Mouse (Mus musculus) macrophage (primary cell): ENCODE measurements around the gene Gdf2. TPM values are rescaled to one million over a fixed set of nuclear protein-coding genes. Genes with fewer than 3 reads are reported as not detected.

Experiments
- H3K27ac ChIP-seq: fragments of 350-480 bp; formaldehyde crosslinking; 2 replicates; pipeline ENCODE4 v1.9.0; 2021
- H3K36me3 ChIP-seq: fragments of 350-480 bp; formaldehyde crosslinking; 2 replicates; pipeline ENCODE4 v1.9.0; 2021; ENCODE audit errors: inconsistent target
- H3K4me3 ChIP-seq: fragments of 350-480 bp; formaldehyde crosslinking; 2 replicates; pipeline ENCODE4 v1.9.0; 2021; ENCODE audit errors: inconsistent target
- H3K79me2 ChIP-seq: fragments of 350-480 bp; formaldehyde crosslinking; 2 replicates; pipeline ENCODE4 v1.9.0; 2021; ENCODE audit errors: inconsistent target
- WGBS: methylation state at CpG from one replicate; pipeline ENCODE4 v1.1.7; 2026; ENCODE audit warnings: inconsistent platforms; ENCODE audit not compliant: missing documents; 5-methylcytosine and 5-hydroxymethylcytosine counted together
- polyA plus RNA-seq: library from polyadenylated mRNA; stranded (reverse); fragments of 250-400 nt; gene quantifications from 3 replicates; pipeline ENCODE4 v1.2.4, GENCODE M21; 2018; ENCODE audit warnings: inconsistent platforms
- total RNA-seq, 78 experiments: library from RNA; depleted of rRNA; stranded (reverse); fragments of 250-400 nt; gene quantifications; 1 replicate in 9 of 78; 2 replicates in 24 of 78; 3 replicates in 43 of 78; 4 replicates in 2 of 78; pipeline ENCODE4 v1.2.4; 2018; ENCODE audit warnings: inconsistent platforms in 56 of 78

Gdf2 gene
- not detected for total RNA-seq (2018; cell fraction: chromatin; rRNA removed)
- not detected for total RNA-seq (2018; cell fraction: cytosol; rRNA removed)
- not detected for total RNA-seq (2018; cell fraction: nucleus; rRNA removed)
- not detected in 3 replicates for polyA plus RNA-seq

DNA sequence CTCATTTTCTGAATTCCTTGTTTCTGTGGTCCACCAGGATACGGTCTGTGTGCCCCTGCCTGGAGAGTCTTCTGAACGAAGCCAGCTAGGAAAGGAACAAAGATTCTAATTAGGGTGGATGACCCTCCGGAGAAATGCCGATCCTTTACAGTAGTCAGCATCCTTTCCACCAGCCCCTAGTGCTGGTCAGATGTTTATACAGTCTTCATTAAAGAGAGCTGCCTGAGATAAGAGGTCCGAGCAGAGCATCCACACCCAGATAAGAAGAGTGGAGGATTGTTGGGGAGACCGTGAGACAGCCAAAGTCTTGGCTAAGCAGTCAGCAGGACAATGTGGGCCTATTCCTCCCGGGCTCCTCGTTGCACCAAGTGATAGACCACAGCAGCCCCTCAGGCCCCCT, at the start of gene Gdf2:
Gene Gdf2 (plus strand): TSS at position 301 of the 400 bp plus-strand sequence.
- H3K27ac ChIP-seq = no peak within 1 kb of the TSS
- 82% methylated on average over 8 of the region's 8 CpGs for WGBS
- no peaks in the 10 kb centered on the region for H3K36me3 ChIP-seq
- H3K4me3 ChIP-seq = no peak within 1 kb of the TSS
- no peaks in the 10 kb centered on the region for H3K79me2 ChIP-seq

DNA sequence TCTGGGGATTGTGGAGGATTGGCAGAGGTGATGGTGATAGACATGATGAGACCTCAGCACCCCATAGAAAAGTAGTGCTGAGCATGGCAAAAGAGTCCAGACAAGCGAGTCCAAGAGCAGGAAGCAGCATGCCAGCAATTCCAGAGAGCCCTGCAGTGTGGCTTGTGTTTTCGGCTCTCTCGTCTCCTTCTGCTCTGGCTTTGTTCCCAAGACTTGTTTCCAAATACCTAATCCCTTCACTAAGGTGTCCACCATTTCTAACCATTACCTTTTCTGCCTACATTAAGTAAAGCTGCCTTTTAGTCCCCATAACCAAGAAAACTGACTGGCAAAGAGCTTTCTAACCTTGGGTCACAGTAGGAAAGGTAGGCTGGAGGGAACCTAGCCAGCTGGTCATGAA, 49.3 kb upstream of the Gdf2 start:
- Histone ChIP-seq H3K27ac (no peak overlapping the region), H3K4me3 (no peak overlapping the region), H3K36me3 (no peaks in the 10 kb centered on the region), H3K79me2 (no peaks in the 10 kb centered on the region)
- WGBS = 96% methylated on average over 3 of the region's 3 CpGs

- 93% methylated on average over 5 of the region's 5 CpGs for WGBS
- Histone ChIP-seq H3K4me3 (no peak overlapping the region), H3K27ac (no peak overlapping the region), H3K79me2 (no peaks in the 10 kb centered on the region), H3K36me3 (no peaks in the 10 kb centered on the region)
Measured at GRCm38 (mm10) chr14:33895777-33896176, 45.1 kb upstream of the Gdf2 start.

DNA sequence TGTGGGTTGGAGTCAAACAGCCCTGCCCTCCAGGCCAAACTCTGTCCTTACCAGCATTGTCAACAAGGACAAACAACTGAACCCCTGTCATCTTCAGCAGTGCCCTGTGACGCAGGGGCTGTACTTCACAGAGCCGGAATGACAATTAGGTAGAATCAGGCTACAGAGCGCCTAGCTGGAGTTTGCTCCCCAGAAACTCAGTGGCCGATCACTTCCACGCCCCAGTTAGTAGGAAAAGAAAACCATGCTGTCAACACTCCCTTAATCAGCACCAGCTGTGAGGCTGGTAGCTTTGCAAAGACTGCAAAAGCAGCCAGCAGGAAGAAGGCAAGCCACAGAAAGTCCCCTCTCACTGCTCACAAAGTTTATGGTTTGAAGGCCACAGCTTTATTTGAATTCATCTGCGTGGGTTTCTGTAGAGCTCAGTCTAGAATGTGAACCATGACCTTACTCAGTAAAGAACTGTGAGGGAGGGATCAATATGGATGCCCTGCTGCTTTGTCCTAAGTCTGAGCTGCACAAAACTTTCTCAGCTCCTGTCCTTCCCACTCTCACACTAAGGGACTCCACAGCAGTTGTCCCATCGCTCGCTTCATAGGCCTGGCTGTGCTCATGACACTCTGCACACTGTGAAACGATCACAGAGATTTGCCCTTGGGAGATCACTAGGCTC, 44.1 kb upstream of the Gdf2 start:
- Histone ChIP-seq H3K36me3 (no peaks in the 10 kb centered on the region), H3K79me2 (no peaks in the 10 kb centered on the region), H3K27ac (no peak overlapping the region), H3K4me3 (no peak overlapping the region)
- 62% methylated on average over 9 of the region's 9 CpGs for WGBS

- Histone ChIP-seq H3K4me3 (no peak overlapping the region), H3K36me3 (no peaks in the 10 kb centered on the region), H3K27ac (no peak overlapping the region), H3K79me2 (no peaks in the 10 kb centered on the region)
- WGBS = 92% methylated on average over 4 of the region's 4 CpGs
Measured at GRCm38 (mm10) chr14:33902783-33903182, 38.1 kb upstream of the Gdf2 start.

GRCm38 (mm10) chr14:33903199-33903598, 37.6 kb upstream of the Gdf2 start:
- WGBS = 93% methylated on average over 1 of the region's 1 CpGs
- Histone ChIP-seq H3K4me3 (no peak overlapping the region), H3K36me3 (no peaks in the 10 kb centered on the region), H3K27ac (no peak overlapping the region), H3K79me2 (no peaks in the 10 kb centered on the region)

GRCm38 (mm10) chr14:33904851-33905250, 36.0 kb upstream of the Gdf2 start:
- H3K79me2 ChIP-seq = no peaks in the 10 kb centered on the region
- H3K36me3 ChIP-seq = no peaks in the 10 kb centered on the region
- H3K4me3 ChIP-seq = no peak overlapping the region
- no peak overlapping the region for H3K27ac ChIP-seq

DNA sequence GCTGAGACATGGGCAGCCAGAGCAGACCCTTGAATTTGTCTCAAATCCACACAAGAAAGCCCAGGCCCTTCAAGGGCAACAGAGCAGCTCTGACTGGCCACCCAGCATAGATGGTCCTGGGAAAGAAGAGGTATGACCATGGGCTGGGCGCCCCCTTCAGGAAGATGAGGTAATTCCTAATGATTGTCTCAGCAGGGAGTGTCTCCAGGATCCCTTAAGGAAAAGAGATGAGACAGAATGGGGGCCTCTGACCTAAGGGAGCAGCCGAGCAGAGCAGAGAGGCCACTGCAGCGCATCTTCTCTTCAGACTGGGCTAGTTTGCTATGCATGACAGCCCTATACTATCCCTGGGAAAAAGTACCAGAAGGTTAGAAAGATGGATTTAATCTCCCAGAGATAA, 27.1 kb upstream of the Gdf2 start:
- Histone ChIP-seq H3K79me2 (no peaks in the 10 kb centered on the region), H3K27ac (no peak overlapping the region), H3K36me3 (no peaks in the 10 kb centered on the region), H3K4me3 (no peak overlapping the region)
- WGBS = 37% methylated on average over 3 of the region's 3 CpGs

- H3K36me3 ChIP-seq = no peaks in the 10 kb centered on the region
- H3K4me3 ChIP-seq = no peak overlapping the region
- H3K79me2 ChIP-seq = no peaks in the 10 kb centered on the region
- WGBS = 88% methylated on average over 9 of the region's 9 CpGs
- no peak overlapping the region for H3K27ac ChIP-seq
Measured at GRCm38 (mm10) chr14:33914206-33914605, 26.6 kb upstream of the Gdf2 start.

DNA sequence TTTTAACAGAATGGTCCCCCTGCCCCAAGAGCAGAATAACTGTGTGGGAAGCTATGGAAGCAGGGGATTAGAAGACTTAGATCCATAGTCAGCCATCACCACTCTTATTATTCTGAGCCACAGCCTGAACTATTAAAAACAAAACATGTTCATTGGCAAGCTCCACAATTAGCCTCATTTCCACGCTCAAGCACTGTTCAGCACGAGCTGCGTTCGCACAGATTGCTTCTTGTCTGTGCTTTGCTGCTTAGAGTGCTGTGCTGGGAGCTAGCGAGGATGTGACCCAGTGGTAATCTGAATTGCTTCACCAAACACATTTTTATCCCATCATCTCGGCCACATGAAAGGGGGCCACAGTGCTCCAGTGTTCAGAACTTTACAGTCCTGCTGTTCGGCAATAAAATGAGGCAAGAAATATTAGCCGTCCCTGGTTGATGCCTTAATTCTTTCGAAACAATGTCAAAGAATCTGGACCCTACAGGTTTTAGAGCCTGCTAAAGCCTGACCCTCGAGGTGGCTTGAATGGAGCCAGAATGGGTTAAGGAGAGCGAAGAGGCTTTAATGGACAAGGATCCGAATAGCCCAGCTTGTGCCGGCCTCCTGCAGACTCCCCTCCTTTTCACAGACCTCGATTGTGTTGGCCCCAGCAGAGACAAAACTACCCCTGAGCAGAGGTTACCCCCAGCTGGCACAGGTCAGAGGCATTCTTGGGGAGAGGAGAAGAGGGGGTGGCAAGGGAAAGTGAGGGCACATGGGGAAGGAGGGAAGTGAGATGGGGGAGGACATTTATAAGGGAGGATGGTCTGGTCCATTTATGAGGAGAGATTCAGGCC, 19.9 kb upstream of the Gdf2 start:
- no peaks in the 10 kb centered on the region for H3K79me2 ChIP-seq
- 62% methylated on average over 14 of the region's 14 CpGs for WGBS
- H3K4me3 ChIP-seq = no peak overlapping the region
- H3K27ac ChIP-seq = no peak overlapping the region
- H3K36me3 ChIP-seq = no peaks in the 10 kb centered on the region

- H3K4me3 ChIP-seq = no peak overlapping the region
- WGBS = 32% methylated on average over 8 of the region's 8 CpGs
- no peaks in the 10 kb centered on the region for H3K36me3 ChIP-seq
- no peak overlapping the region for H3K27ac ChIP-seq
- H3K79me2 ChIP-seq = no peaks in the 10 kb centered on the region
Measured at GRCm38 (mm10) chr14:33922771-33923167, 18.1 kb upstream of the Gdf2 start.

DNA sequence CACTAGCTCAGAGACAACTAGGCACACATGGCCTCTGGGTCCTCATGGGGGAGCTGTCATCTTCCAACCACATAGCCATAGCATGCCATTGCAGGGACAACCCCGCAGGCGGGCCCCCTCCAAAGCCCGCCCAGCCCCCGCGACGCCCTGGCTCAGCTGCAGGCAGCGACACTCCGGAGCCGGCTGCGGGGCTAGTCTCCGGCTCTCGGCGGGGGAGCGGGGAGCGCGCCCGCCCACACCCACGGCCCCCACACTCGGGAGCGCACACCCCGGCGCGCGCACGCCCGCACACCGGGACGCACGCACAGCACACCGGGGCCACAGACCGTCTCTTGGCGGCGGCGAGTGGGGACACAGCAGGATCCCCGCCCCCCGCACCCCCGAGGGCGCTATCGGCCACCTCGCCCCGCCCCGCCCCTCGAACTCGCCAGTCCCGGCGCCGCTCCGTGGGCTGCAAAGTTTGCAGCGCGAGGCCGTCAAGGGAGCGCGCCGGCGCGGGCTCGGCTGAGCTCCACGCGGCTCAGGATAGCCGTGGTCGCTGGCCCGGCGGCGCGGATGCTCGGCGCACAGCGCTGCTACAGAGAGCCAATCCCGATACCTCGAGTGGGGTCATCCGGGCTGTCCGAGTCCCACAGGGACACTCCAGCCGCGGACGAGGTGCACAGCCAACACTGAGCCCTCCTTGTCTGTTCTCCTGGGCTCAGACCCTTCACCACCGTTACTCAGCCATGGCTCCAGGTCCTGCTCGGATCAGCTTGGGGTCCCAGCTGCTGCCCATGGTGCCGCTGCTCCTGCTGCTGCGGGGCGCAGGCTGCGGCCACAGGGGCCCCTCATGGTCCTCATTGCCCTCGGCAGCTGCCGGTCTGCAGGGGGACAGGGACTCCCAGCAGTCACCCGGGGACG, 17.4 kb upstream of the Gdf2 start, which contains the start of gene Gdf10:
Gene Gdf10 (plus strand): TSS at position 420 of the 903 bp plus-strand sequence.
- WGBS = 2% methylated on average over 56 of the region's 85 CpGs
- Histone ChIP-seq H3K79me2 (no peaks in the 10 kb centered on the region), H3K36me3 (no peaks in the 10 kb centered on the region), H3K4me3 (no peak within 1 kb of the TSS), H3K27ac (no peak within 1 kb of the TSS)

DNA sequence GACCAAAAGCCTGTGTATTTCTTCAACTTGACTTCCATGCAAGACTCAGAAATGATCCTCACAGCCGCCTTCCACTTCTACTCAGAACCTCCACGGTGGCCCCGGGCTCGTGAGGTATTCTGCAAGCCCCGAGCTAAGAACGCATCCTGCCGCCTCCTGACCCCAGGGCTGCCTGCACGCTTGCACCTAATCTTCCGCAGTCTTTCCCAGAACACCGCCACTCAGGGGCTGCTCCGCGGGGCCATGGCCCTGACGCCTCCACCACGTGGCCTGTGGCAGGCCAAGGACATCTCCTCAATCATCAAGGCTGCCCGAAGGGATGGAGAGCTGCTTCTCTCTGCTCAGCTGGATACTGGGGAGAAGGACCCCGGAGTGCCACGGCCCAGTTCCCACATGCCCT, 9.0 kb upstream of the Gdf2 start:
- no peaks in the 10 kb centered on the region for H3K36me3 ChIP-seq
- H3K79me2 ChIP-seq = no peaks in the 10 kb centered on the region
- WGBS = 50% methylated on average over 17 of the region's 17 CpGs
- H3K4me3 ChIP-seq = no peak overlapping the region
- no peak overlapping the region for H3K27ac ChIP-seq

DNA sequence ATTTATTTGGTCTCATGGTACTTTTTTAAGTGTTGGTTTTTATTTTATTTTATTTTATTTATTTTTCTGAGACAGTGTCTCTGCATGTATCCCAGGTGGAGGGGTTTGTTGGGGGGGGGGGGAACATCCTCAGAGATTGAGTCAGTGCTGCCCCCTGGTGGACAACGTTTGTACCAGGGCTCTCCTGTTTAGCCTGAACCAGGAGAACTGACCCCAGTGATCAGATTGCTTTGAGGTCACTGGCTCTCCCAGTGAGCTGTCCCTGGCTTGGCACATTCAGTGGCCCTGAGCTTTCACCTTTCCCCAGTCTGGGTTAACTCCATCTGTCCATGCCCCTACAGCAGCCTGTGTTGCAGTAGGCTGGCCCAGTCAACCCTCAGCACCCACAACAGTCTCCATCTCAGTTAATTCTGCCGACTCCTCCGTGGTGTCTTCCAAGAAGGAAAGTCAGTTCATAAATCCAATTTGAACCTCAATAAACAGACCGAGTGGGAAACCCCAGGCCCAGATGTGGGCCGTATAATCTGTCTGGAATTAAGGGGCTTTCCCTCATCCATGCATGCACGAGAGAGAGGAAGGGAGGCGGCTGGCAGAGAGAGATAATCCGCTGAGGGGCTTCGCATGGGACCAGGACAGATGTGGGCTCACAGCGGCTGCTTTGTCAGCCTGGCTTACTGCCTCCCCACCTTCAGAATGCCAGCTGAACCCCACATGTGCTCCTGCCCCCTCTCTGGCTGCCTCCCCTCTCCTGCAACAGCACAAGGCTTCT, 7.7 kb upstream of the Gdf2 start:
- Histone ChIP-seq H3K36me3 (no peaks in the 10 kb centered on the region), H3K27ac (no peak overlapping the region)
- 68% methylated on average over 10 of the region's 10 CpGs for WGBS

More for the DNA sequence above, 7.7 kb upstream of the Gdf2 start:
- H3K4me3 ChIP-seq = no peak overlapping the region
- H3K79me2 ChIP-seq = no peaks in the 10 kb centered on the region
